Mouse (Mus musculus) CD8-positive naive resting alpha-beta T cell, adult 2 months (primary cell): ENCODE results near the gene Gabrb2.

ENCODE experiments used
- DNase-seq, 2 experiments: peaks; one replicate each; pipeline ENCODE4 v3.0.0; 2022; ENCODE audit warnings: low read depth in 2 of 2, low spot score in 2 of 2

Gene Gabrb2

DNA sequence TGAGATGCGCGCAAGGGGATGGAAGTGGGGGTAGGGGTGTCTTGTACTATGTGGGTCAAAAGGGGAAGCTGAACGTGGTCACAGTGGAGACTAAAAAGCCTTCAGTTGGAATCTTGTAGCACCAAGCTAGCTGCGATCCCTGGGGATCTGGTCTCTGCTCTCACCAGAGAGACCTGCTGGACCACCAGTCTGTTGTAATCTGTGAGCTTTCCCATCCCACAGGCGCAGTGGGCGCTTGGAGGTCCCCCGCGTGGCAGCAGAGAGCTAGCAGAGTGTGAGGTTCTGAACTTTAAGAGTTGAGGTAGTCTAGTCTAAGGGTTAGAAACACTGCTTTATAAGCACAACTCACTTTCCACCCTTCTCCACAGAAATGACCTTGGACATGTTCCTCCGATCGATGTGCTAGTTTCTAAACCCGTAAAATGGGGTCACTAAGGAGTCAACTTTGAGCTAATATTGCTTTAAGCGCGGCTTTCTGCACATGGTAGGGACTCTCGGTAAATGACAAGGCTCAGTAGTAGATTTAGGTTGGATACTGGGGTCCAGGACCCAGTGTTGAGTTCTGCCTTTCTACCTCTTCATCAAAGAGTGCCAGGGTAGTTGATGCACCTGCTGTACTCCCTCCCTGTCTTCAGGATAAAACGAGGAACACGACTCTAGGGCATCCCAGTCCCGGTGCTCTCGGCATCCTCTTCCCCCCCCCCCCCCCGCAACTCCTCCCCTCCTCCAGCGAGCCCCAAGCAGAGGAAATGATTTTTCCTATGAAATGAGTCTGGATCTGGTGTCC lies at the start of gene Gabrb2:
Gene Gabrb2 (plus strand): TSS at position 762 of the 787 bp plus-strand sequence.
- DNase-seq, result no peak

GRCm38 (mm10) chr11:42378983-42379382 lies 40.6 kb upstream of the Gabrb2 start:
- no peak for DNase-seq

DNA sequence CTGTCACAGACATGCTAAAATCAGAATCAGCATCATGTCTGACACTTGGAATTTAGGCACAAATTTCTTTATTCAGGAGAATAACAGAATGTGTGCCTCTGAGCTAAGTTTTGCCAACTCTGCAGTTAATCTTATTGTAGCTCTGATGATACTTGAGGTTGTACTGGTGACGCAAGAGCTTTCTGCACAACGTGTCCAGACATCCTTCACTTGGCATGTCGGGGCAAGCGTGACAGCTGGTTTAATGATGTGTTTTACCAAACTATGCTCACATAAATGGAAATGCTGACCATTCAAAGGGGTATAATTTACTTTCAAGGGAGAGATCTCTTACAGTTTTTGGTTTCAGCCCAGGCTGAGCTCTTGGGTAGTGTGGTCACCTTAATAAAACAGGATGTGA lies 33.1 kb upstream of the Gabrb2 start:
- no peak for DNase-seq

DNA sequence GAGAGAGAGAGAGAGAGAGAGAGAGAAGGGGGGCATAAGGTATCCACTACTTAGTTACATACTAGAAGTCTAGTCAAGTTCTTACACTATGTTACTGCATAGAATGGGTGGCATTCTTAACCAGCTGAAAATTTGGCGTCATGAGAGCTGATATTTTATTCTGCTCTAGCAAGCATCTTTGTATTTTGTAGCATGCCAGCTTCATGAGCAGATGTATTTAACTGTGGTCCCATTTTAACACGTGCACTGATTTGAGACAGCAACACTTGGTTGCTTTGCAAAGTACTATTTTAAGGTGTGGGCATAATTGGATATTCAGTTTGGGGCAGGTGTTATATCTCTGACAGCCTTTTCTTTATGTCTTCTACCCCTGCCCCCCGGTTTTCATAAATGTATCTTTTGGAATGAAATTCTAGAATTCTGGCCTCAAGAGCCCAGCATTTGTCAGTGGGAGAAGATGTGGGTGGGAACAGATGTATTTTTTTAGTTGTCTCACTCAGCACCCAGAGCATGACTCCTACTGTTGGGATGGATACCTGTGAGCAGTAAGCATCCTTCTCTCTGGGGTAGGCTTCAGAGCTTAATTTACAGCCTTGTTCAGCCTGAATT lies 28.8 kb upstream of the Gabrb2 start:
- DNase-seq, result no peak

DNA sequence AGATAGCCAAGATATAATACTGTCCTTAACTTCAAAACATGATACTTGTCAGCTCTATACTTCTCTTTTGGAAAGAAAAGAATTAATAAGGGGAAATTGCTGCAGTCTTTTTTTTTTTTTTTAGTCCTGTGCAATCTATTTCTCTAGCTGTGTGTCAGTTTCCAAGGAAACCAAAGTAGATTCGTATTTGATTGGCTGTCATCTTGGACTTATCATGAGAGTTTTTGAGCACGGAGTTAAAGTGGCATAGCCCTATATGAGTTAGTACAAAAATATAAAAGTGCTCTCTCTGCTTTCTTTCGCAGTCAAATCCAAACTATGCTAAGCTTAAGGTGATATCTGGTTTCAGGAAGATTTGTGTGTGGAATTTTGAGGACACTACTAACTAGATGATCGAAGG lies 26.1 kb upstream of the Gabrb2 start:
- no peak for DNase-seq

GRCm38 (mm10) chr11:42419791-42420633 lies 455 bp downstream of the Gabrb2 start:
- DNase-seq, result no peak

GRCm38 (mm10) chr11:42420634-42421470 lies 1.3 kb downstream of the Gabrb2 start:
- DNase-seq, result no peak

- DNase-seq, result no peak
Observed at GRCm38 (mm10) chr11:42423231-42423630, 3.7 kb downstream of the Gabrb2 start.

DNA sequence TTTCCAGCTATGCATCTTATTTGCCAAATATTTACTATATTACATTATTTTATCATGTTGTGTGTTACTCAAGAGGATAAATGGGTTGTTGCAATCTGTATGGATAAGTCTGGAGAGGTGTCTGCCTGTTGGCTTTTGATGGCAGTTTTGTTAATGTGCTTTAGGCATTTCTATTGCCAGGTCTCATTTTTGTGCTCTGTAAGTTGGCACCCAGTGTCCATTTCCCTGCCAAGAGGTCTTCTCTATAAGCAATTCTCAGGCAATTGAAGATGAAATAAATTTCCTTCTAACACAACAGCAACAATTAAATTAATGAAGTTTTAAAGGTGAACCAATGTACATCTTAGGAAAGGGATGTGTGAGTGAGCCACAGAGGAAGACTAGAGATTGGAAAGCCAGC lies 11.9 kb downstream of the Gabrb2 start:
- no peak for DNase-seq

DNA sequence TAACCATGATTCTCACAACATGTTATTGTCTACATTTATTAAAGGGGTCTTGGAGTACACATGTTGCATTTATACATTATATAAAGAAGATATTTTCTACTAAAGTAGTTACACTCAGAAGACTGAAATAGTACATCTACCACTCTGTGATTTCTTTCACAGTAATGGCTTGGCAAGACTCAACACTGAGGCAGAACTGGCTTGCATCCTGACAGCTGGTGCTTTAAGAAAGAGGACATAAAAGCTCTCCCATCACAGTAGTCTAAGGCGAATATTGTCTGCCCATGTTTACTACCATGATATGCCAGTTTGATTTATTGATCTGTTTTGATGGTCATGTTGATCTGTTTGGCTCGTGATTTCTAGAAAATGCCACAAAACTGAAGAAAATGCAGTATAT lies 19.4 kb downstream of the Gabrb2 start:
- no peak for DNase-seq

- no peak for DNase-seq
Observed at GRCm38 (mm10) chr11:42443641-42444040, 24.1 kb downstream of the Gabrb2 start.

- DNase-seq, result no peak
Observed at GRCm38 (mm10) chr11:42448929-42449328, 29.4 kb downstream of the Gabrb2 start.

DNA sequence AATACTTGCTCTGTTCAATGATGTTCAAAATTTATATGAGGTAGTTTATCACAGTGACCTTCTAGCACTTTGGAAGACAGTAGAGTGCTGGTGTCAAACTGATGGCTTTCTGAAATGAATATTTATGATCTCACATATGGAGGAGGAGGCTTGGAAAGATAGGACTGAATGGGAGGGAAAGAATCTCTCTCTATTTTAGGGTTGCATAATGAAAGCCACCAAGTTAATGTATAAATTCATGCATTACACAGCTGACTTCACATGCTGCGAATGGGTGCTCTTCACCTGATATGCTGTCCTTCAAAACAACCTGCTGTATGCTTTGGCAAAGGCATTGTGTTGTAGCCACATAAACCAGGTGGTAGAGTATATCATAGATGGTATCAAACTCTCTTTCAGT lies 44.6 kb downstream of the Gabrb2 start:
- no peak for DNase-seq

GRCm38 (mm10) chr11:42468381-42468780 lies 48.8 kb downstream of the Gabrb2 start:
- no peak for DNase-seq

- DNase-seq, result no peak
Observed at GRCm38 (mm10) chr11:42474523-42474922, 55.0 kb downstream of the Gabrb2 start.

DNA sequence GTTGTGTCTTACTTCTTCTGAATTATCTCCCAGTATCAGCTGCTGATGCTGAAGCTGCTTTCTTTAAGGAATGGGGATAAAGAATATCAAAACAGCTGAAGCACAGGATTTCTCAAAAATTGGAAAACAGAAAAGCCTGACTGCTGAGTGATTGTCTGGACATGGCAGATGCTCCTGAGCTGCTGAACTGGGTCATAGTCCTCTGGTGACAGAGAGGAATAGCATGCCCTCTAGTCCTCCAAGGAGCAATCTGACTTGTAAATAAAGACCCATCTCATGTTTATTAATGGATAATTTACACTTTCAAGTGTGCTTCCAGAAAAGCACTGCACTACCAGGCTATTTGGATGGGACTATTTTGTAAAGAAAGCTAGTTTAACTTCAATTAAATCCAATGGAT lies 68.1 kb downstream of the Gabrb2 start:
- DNase-seq, result no peak

GRCm38 (mm10) chr11:42501166-42501565 lies 81.6 kb downstream of the Gabrb2 start:
- DNase-seq, result no peak

- no peak for DNase-seq
Observed at GRCm38 (mm10) chr11:42505436-42505835, 85.9 kb downstream of the Gabrb2 start.

- DNase-seq, result no peak
Observed at GRCm38 (mm10) chr11:42505911-42506310, 86.4 kb downstream of the Gabrb2 start.

GRCm38 (mm10) chr11:42521960-42522359 lies 102.4 kb downstream of the Gabrb2 start:
- no peak for DNase-seq
